Mouse (Mus musculus) spleen, postnatal 14 days (tissue): ENCODE measurements around the gene Olfr392.

Experiments used
- DNase-seq, 2 experiments: peaks; one replicate each; pipeline ENCODE4 v3.0.0; 2021 to 2022; ENCODE audit warnings: low spot score in 2 of 2

Olfr392 gene

DNA sequence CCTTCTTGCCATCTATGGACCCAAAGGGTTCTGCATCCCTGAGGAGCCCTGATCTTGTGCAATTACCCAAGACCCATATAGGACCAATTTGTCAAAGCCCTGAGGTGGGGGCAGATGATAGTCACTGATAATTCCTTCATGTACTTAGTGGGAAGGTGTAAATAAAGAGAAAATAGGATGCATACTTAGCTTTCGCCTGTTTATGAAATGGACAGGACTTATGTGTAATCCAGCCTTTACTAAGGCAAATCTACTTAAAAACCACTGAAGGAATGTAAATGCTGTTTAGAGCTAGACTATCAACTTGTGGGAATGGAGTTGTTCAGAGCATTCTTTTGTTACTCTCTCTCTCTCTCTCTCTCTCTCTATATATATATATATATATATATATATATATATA lies at the start of gene Olfr392:
Olfr392 (minus strand) TSS at position 101 of the 400 bp plus-strand sequence.
- no peak for DNase-seq

DNA sequence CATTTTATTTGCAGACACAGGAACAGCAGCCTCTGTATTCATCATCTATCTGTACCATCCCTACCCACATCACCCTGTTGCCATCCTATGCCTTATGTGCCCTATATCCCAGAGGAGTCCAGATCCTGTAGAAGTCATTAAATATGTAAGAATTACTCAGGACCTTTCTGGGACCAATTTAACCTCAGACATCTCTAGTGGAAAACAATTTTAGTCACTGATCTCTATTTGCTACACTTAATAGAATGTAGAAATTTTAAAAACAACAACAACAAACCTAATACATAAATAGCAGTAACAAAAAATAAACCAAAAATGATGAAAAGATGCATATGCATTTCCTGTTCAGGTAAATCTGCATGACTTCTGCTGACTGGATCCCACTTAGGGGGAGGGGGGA lies 34.5 kb upstream of the Olfr392 start, which contains the start of gene Olfr393:
Olfr393 (minus strand) TSS at position 101 of the 400 bp plus-strand sequence.
- no peak for DNase-seq

DNA sequence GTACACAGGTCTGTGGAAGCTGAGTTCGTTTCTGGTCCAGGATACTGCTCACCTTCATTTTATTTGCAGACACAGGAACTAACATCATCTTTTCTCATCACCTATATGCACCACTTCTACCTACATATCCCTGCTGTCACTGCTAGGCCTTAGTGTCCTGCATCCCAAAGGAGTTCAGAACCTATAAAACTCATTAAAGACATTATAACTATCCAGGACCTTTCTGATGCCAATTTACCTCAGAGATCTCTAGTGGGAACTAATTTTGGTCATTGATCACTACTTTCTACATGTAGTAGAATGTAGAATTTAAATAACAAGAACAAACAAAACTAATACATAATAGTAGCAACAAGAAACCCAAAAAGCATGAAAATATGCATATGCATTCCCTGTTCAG lies 13.9 kb downstream of the Olfr392 start, which contains the start of gene Olfr391-ps:
Olfr391-ps (minus strand) TSS at position 101 of the 400 bp plus-strand sequence.
- no peak for DNase-seq

DNA sequence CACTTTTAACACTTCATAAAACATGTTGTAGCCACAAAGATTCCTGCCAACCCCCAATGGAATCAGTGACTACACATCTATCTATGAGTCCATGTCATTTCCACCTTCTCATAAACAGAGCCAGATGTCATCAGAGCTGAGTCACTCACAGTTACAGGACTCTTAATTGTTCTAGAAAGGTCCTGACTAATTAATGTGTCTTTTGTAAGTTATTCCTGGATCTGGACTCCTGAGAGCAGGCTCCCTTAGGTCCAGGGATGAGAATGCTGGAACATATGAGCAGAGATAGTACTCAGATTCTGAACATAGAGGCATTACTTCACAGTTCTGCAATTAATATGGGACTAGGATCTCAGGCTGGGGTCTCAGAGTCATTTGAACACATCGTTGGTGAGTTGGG lies 34.2 kb downstream of the Olfr392 start, which contains the start of gene Olfr390:
Olfr390 (plus strand) TSS at position 301 of the 400 bp plus-strand sequence.
- DNase-seq = no peak

DNA sequence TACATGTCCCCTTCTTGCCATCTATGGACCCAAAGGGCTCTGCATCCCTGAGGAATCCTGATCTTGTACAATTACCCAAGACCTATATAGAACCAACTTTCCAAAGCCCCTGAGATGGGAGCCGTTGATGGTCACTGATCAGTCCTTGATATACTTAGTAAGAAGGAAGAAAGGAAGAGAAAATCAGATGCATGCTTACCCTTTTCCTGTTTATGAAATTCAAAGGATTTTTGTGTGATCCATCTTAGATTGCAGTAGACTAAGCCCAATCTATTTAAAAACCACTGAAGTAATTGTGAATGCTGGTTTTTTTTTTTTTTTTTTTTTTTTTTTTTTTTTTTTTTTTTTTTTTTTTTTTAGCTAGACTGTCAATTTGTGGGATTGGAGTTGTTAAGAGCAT lies 36.2 kb downstream of the Olfr392 start, which contains the start of gene Olfr389:
Olfr389 (minus strand) TSS at position 101 of the 400 bp plus-strand sequence.
- DNase-seq = no peak
